Mouse (Mus musculus) limb, embryonic 11.5 days (tissue): ENCODE results near the gene Greb1. TPM values are rescaled to one million over a fixed set of nuclear protein-coding genes. Genes with fewer than 3 reads are reported as not detected.

ENCODE experiments used
- ATAC-seq: fragments of 200-750 bp; cut with Nextera tagmentation; 2 replicates; pipeline ENCODE4 v1.8.0; 2017; ENCODE audit warnings: low read depth; ENCODE audit not compliant: insufficient number of reproducible peaks, low FRiP score, low TSS enrichment
- DNase-seq: peaks from one replicate; pipeline ENCODE4 v3.0.0-alpha.2; 2015; ENCODE audit warnings: low spot score
- H3K27ac ChIP-seq: fragments of 300-500 bp; sonication (generic); replicated peaks from 2 replicates; pipeline ENCODE4 v1.5.1; 2014; ENCODE audit warnings: low read depth, mild to moderate bottlenecking, low read length
- H3K27me3 ChIP-seq: fragments of 300-500 bp; sonication (generic); 2 replicates; pipeline ENCODE4 v1.6.1; 2014; ENCODE audit warnings: mild to moderate bottlenecking, low read length, mixed read lengths; ENCODE audit not compliant: control insufficient read depth, insufficient read depth
- H3K36me3 ChIP-seq: fragments of 300-500 bp; sonication (generic); 2 replicates; pipeline ENCODE4 v1.6.1; 2014; ENCODE audit warnings: mild to moderate bottlenecking, low read length, moderate library complexity, mixed read lengths; ENCODE audit not compliant: control insufficient read depth, insufficient read depth
- H3K4me1 ChIP-seq: fragments of 300-500 bp; sonication (generic); 2 replicates; pipeline ENCODE4 v1.6.1; 2014; ENCODE audit warnings: low read length, mixed read lengths; ENCODE audit not compliant: control insufficient read depth, insufficient read depth
- H3K4me2 ChIP-seq: fragments of 300-500 bp; sonication (generic); 2 replicates; pipeline ENCODE4 v1.6.1; 2014; ENCODE audit warnings: low read depth, mild to moderate bottlenecking, moderate library complexity; ENCODE audit not compliant: severe bottlenecking
- H3K4me3 ChIP-seq: fragments of 300-500 bp; sonication (generic); 2 replicates; pipeline ENCODE4 v1.5.1; 2014; ENCODE audit warnings: low read depth, low read length
- H3K9ac ChIP-seq: fragments of 300-500 bp; sonication (generic); 2 replicates; pipeline ENCODE4 v1.6.1; 2014; ENCODE audit warnings: mild to moderate bottlenecking, low read length
- H3K9me3 ChIP-seq: fragments of 300-500 bp; sonication (generic); 2 replicates; pipeline ENCODE4 v1.6.1; 2016; ENCODE audit warnings: low read length; ENCODE audit not compliant: control insufficient read depth
- WGBS: fragments of 180-500 bp; shearing (Covaris S2); extraction: QIAGEN DNeasy Blood & Tissue Kit; methylation state at CpG from one replicate; pipeline ENCODE4 v1.1.7; 2014; 5-methylcytosine and 5-hydroxymethylcytosine counted together
- polyA plus RNA-seq: library from polyadenylated mRNA; unstranded; fragments of >200 nt; fragmentation: Nextera tagmentation; extraction: Ambion mirVana; gene quantifications from 2 replicates; pipeline ENCODE4 v1.2.1, GENCODE M21; 2014

Gene Greb1
- polyA plus RNA-seq, 1 experiment from 2014 or later: 11.4 TPM

DNA sequence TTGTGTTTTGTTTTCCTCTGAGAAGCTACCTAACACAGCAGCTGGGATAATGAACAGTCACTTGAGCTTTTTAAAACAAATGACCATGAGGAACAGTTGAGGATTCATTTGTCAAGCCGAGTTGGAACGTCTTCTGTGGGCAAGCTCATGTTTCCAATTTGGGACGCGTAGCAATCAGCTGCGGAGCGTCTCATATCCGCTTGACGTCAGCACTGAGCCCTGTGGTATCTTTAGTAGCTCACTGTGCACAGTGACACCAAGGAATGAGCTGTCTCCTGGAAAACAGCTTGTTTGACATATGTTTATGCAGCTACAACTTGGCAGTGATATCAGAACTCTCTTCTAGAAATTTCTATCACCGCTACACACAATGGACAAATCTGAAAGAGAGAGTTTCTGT lies 35.5 kb upstream of the Greb1 start:
- 65% methylated on average over 9 of the region's 9 CpGs for WGBS
- no peak for DNase-seq
- Histone ChIP-seq H3K36me3 (no peaks in the 10 kb centered on the region), H3K27me3 (no peaks in the 10 kb centered on the region), H3K4me2 (no peak overlapping the region), H3K4me3 (no peak overlapping the region), H3K27ac (no peak overlapping the region), H3K9me3 (0 out of 2 replicates have a peak, but pooled peaks cover 3% of the 10 kb centered on the region), H3K9ac (no peak overlapping the region), H3K4me1 (no peaks in the 10 kb centered on the region)
- no peak for ATAC-seq

DNA sequence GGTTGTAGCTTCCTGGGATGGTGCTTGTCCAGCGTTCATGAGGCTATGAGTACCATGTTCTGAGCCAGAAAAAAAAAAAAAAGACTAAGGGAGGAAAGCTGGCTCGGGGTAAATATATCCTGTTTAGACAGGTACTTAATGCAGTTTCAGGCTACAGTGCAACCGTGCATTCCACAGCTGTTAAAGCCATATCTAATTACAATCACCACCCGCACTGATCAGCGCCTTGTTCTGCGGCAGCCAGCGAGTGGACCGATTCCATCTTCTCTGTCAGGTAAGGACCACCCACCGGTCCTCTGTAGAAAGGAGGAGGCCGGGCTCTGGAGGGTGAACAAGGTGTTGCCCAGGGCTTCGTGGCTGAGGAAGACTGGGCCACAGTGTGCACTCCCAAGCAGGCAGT lies 34.0 kb upstream of the Greb1 start:
- Histone ChIP-seq H3K4me2 (no peak overlapping the region), H3K9ac (no peak overlapping the region), H3K4me3 (no peak overlapping the region), H3K4me1 (no peaks in the 10 kb centered on the region), H3K36me3 (no peaks in the 10 kb centered on the region), H3K9me3 (peaks cover 3% of the 10 kb centered on the region; the same call in 1 of the 2 replicates), H3K27ac (no peak overlapping the region), H3K27me3 (no peaks in the 10 kb centered on the region)
- DNase-seq (no peak), ATAC-seq (no peak)
- WGBS: 65% methylated on average over 11 of the region's 11 CpGs

DNA sequence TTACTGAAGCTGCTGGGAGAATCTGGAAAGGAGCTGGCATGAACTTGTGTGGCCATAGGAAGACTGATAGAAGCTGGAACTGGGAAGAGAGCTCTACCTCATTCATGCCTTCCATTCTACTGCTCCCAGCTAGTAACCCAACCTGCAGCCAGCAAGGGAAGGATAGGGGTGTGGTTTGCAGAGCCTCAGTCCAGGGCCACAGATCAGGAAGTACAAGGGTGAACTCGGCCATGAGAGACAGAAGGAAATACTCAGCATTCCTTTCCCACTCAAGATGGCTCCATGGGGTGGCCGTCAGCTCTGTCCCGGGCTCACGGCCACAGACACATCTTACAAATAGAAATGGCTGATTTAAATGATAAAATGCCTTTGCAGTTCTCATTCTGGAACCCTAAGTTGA lies 30.4 kb upstream of the Greb1 start:
- H3K27me3 ChIP-seq: no peaks in the 10 kb centered on the region
- H3K4me1 ChIP-seq: no peaks in the 10 kb centered on the region
- H3K9ac ChIP-seq: no peak overlapping the region
- no peak for ATAC-seq
- no peaks in the 10 kb centered on the region; the same call in 1 of the 2 replicates for H3K36me3 ChIP-seq
- H3K4me3 ChIP-seq: no peak overlapping the region
- H3K4me2 ChIP-seq: no peak overlapping the region
- DNase-seq: no peak
- no peaks in the 10 kb centered on the region; the same call in 1 of the 2 replicates for H3K9me3 ChIP-seq
- H3K27ac ChIP-seq: no peak overlapping the region
- 77% methylated on average over 4 of the region's 4 CpGs for WGBS

DNA sequence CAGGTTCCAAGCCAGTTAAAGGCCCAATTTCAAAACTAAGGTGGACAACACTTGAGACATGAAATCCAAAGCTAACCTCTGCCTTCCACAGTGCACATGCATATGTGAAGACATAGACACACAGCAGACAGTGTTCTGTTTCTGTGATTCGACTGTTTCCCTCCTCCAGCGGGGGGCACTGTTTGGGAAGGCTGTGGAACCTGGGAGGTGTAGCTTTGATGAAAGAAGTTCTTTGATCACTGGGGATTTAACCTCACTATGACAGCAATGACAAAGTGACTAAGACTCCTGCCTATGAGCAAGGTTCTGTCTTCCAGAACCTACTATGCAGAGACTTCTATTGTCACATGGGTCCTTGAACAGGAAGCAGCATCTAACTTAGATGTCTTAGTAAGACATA lies 29.1 kb upstream of the Greb1 start:
- Histone ChIP-seq H3K4me3 (no peak overlapping the region), H3K36me3 (peaks cover 2% of the 10 kb centered on the region; the same call in 1 of the 2 replicates), H3K4me1 (no peaks in the 10 kb centered on the region), H3K27me3 (no peaks in the 10 kb centered on the region), H3K27ac (no peak overlapping the region), H3K9ac (no peak overlapping the region), H3K9me3 (no peaks in the 10 kb centered on the region; the same call in 1 of the 2 replicates), H3K4me2 (no peak overlapping the region)
- ATAC-seq (no peak), DNase-seq (no peak)
- WGBS: 81% methylated on average over 2 of the region's 2 CpGs

DNA sequence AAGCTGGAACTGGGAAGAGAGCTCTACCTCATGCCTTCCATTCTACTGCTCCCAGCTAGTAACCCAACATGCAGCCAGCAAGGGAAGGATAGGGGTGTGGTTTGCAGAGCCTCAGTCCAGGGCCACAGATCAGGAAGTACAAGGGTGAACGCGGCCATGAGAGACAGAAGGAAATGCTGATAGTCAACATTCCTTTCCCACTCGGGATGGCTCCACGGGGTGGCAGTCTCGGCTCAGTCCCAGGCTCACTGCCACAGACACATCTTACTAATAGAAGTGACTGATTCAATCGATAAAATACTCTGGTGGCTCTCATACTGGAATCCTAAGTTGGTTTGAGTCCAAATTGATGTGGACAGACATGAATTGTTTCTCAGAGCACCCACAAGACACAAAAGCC lies 27.8 kb upstream of the Greb1 start:
- H3K9me3 ChIP-seq: no peaks in the 10 kb centered on the region; the same call in 1 of the 2 replicates
- no peak overlapping the region for H3K9ac ChIP-seq
- no peak overlapping the region for H3K4me2 ChIP-seq
- no peak overlapping the region for H3K4me3 ChIP-seq
- H3K4me1 ChIP-seq: no peaks in the 10 kb centered on the region
- no peaks in the 10 kb centered on the region for H3K27me3 ChIP-seq
- ATAC-seq (no peak), DNase-seq (no peak)
- peaks cover 4% of the 10 kb centered on the region; the same call in 1 of the 2 replicates for H3K36me3 ChIP-seq
- 86% methylated on average over 6 of the region's 6 CpGs for WGBS
- no peak overlapping the region for H3K27ac ChIP-seq

DNA sequence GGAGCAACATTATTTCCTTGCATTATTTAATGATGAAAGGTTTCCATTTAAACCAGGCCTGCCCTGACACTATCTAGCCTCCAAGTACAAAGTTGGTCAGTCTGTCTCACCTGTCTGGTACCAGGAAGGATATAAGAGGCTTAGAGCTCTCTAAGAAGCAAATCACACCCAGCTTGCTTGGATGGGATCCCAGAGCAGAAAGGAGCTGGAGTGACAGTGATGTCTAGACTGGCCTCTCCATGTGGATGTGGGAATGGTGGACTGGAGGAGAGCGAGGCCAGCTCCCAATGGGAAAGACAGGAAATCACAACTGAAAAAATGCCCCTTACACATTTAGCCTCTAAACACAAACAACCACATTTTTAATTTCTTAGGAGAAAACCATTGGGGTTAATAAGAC lies 23.0 kb upstream of the Greb1 start:
- no peak for DNase-seq
- H3K4me1 ChIP-seq: no peaks in the 10 kb centered on the region
- no peak overlapping the region for H3K4me3 ChIP-seq
- H3K4me2 ChIP-seq: no peak overlapping the region
- no peak for ATAC-seq
- H3K36me3 ChIP-seq: peaks cover 15% of the 10 kb centered on the region
- H3K9ac ChIP-seq: no peak overlapping the region
- 96% methylated on average over 1 of the region's 1 CpGs for WGBS
- no peaks in the 10 kb centered on the region for H3K9me3 ChIP-seq
- no peak overlapping the region for H3K27ac ChIP-seq
- H3K27me3 ChIP-seq: no peaks in the 10 kb centered on the region

DNA sequence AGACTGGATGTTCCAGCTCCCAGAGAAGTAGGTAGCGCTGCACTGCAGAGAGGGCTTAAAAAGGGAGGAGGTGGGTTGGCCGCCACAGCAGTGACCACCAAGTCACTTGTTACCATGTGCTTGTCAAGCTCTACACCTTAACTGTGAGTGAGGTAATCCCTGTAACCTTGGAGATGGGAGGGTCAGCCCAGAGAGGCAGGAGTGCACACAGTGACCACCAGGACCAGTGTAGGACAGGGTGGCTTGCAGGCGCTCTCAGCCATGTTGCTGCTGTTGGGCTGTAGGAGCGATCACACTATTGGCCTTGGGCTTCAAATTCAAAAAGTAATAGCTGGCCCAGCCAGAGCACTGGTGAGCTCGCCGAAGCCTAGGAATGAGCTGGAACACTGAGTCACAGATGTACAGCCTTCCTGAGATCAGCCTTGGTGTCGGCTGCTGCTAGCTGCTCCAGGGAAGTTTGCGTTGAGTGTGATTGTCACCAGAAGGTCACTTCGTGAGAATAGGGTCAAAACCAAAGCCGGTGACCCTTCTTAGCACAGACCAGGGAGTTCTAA lies 21.6 kb upstream of the Greb1 start:
- 94% methylated on average over 10 of the region's 10 CpGs for WGBS
- no peak overlapping the region for H3K4me2 ChIP-seq

DNA sequence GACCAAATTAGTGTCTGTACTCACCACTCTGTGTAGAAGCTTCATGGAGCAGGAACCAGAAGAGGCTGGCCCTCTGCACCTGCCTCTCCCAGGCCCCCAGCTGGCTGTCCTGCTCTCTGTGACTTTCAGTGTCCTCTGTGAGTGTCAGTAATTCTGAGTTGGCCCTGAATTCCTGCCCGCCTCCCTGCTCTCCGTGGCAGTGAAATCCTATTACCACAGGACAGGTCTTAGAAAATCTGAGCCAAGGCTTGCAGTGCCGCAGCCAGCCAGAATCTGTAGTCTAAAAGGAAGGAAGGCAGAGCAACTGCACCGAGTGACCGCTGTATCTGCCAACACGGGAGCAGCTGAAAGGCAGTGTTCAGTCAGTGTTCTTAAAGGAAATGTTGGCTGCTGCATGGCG lies 20.1 kb upstream of the Greb1 start:
- WGBS: 91% methylated on average over 7 of the region's 7 CpGs
- Histone ChIP-seq H3K27me3 (no peaks in the 10 kb centered on the region), H3K9ac (no peak overlapping the region), H3K4me3 (no peak overlapping the region), H3K36me3 (peaks cover 15% of the 10 kb centered on the region), H3K4me2 (no peak overlapping the region), H3K27ac (no peak overlapping the region), H3K4me1 (no peaks in the 10 kb centered on the region), H3K9me3 (no peaks in the 10 kb centered on the region)
- DNase-seq: no peak
- no peak for ATAC-seq

More for the DNA sequence above, 21.6 kb upstream of the Greb1 start:
- no peak overlapping the region for H3K27ac ChIP-seq
- H3K9ac ChIP-seq: no peak overlapping the region
- no peak for DNase-seq
- no peak overlapping the region for H3K4me3 ChIP-seq
- ATAC-seq: no peak
- no peaks in the 10 kb centered on the region for H3K9me3 ChIP-seq
- no peaks in the 10 kb centered on the region for H3K27me3 ChIP-seq
- H3K36me3 ChIP-seq: peaks cover 15% of the 10 kb centered on the region
- H3K4me1 ChIP-seq: no peaks in the 10 kb centered on the region

DNA sequence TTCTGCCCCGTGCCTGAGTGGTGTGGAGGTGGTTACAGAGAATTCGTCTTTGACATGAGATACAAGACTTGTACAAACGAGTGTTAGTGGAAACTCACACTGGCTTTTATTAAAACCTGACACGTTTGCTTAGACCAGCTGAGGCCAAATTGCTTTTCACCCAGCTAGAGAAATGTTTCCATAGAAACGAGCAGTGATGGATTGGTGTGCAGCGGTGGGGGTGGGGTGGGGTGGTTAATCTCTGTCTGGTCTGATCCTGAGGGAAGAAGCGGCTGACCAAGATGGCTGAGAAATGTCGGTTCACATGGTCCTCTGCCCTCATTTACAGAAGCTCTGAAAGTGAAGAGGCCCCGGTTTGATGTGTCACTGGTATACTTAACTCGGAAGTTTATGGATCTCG lies 17.8 kb upstream of the Greb1 start:
- H3K9ac ChIP-seq: no peak overlapping the region
- no peak for DNase-seq
- no peak for ATAC-seq
- H3K4me1 ChIP-seq: no peaks in the 10 kb centered on the region
- peaks cover 11% of the 10 kb centered on the region for H3K36me3 ChIP-seq
- H3K4me2 ChIP-seq: no peak overlapping the region
- H3K4me3 ChIP-seq: no peak overlapping the region
- H3K27ac ChIP-seq: no peak overlapping the region
- no peaks in the 10 kb centered on the region for H3K9me3 ChIP-seq
- no peaks in the 10 kb centered on the region for H3K27me3 ChIP-seq
- WGBS: 36% methylated on average over 11 of the region's 11 CpGs
